Mouse (Mus musculus) mouse embryonic stem cell (cell line): ENCODE data around the gene Sqor.

Experiments
- in situ Hi-C, 2 experiments: fragments of 300-500 bp; cut with MboI; formaldehyde crosslinking; loops; 1 replicate in 1 of 2; 3 replicates in 1 of 2; pipeline ENCODE4 v1.14.3; 2019 to 2020; ENCODE audit warnings: low sequenced_read_pairs in 2 of 2, low pct_unique_long_range_greater_than_20kb in 1 of 2, mixed read lengths in 1 of 2; ENCODE audit not compliant: unreplicated experiment in 1 of 2

Gene Sqor

DNA sequence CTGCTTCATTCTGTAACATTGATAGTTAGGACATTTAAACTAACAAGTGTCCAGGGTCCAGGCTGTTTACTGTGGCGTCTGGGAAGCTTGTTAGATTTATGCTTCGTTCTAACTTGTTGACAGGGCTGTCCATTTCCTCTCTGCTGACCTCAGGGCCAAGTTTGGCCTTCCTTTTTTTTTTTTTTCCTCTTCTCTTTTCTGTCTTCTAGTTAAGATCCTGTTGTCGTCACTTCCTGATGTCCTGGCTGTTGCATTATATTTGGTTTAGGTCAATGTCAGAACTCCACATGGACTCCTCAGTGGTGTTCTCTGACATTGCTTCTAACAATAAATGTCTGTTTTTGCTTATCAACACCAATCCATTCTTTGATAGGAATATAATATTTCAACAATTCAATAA, 15.4 kb downstream of the Sqor start:
- in situ Hi-C loops = no loop called here

DNA sequence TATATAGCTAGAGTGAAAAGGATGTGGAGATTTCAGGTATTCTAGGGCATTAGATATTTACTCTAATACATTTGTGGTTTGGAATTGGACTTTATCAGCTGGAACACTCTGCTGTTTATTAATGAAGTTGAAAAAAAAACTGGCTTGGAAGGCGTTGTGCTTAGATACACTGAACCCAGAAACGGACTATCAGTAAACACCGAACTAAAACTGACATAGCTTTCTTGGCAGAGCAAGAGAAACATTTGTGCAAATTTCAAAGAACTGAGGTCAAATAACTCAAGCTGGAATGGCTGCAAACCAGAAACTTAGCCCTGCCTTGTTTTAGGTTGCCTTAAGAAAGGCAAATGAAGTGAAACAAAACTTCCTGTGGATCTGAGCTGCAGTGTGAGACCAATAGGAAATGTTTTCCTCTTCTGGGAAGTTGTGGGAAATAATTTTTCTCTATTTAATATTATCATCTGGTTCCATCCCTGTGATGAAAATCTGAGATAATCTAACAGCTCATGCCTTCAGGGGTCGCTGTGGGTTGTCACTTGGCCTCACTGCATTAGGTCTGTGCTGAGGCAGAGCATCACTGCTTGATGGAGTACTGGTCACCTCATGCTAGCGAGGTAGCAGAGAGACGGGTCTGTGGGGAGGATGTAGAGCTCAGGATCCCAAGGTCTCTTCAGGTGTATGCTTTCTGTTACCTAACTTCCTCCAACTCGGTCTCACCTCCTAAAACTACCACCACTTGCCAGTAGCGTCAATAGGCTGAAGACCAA, 16.7 kb downstream of the Sqor start:
- in situ Hi-C loops = no loop called here

DNA sequence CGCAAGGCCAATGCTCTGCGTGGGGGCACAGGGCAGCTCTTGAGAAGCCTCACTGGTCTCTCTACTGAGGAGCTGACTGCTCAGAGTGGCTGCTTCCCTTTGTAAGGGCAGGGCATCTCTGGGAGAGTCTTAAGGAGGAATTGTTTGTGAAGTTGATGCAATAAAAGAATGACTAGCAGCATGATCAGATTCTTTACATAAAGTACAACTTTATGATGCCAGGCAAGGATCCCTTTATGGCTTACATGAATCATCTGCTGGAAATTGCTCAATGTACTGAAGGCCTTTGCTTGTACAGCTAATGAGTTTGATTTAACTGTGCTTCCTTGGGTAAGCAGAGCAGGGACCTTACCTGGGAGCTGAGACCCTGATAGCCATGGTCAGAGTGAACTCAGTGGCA, 18.7 kb downstream of the Sqor start:
- in situ Hi-C loops = no loop called here

DNA sequence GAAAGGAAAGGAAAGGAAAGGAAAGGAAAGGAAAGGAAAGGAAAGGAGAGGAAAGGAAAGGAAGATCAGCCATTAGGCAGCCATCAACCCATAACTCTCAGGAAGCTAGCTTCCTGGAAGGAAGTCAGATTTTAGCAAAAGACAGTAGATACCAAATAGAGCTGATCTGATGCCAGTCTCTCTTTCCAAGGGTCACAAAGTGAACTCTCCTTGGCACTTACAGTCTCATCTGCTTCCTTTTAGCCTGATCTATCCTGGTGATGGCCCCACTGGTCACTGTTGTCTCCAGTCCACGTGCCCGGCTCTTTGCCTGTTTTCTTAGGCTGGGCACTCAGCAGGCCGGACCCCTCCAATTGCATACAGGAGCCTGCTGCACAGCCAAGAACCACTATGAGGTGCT, 19.7 kb downstream of the Sqor start:
- in situ Hi-C loops = no loop called here

DNA sequence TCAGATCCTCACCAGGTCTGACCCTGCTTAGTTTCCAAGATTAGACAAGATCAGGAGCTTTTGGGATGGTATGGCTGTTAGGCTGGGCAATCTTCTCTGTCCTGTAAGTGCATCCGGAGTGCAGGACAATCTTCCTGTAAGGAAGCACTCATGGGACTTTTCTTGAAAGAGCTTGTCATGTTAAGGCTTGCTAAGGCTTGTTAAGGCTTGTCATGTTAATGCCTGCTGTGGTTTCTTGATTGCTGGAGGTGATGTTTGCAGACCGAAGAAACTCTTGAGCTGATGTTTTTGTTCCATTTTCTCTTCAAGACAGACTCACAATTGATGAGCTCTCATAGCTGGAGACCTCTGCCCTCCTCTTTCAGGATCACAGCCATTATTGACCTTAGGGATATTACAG, 21.1 kb downstream of the Sqor start:
- in situ Hi-C loops = no loop called here

DNA sequence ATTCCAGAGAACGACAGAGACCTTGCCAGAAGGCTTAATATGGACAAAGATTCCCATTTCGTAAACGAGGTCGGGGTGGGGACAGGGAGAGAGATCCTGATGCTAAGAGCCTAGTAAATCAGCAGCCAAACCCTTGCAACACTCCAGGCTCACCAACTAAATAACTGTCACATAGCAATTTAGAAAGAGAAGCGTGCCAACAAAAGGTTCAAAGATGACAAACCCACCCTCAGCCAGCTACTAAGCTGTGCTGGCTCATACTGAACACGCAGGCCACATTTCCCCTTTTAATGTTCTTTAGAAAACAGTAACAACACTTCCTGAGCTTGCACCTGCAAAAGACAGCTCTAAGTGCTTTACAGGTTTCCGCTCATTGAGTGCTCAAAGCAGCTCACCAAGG, 24.3 kb downstream of the Sqor start:
- in situ Hi-C loops = no loop called here

DNA sequence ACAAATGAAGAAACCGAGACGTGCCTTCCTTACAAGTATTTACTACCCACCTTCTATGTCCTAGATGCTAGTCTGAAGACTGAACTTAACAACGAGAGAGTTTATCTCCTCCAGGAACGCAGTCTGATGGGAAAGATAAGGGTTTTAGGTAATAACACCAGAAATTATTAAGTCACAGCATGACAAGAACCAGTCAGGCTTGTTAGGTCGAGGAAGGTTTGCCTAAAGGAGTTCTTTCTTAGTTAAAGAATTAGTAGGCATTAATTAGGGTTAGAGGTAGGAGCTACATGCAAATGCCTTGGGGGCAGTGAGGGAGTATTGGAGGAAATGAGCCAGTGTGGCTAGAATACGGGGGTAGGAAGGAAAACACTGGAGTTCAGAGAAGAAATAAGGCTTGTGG, 24.7 kb downstream of the Sqor start:
- in situ Hi-C loops = no loop called here

DNA sequence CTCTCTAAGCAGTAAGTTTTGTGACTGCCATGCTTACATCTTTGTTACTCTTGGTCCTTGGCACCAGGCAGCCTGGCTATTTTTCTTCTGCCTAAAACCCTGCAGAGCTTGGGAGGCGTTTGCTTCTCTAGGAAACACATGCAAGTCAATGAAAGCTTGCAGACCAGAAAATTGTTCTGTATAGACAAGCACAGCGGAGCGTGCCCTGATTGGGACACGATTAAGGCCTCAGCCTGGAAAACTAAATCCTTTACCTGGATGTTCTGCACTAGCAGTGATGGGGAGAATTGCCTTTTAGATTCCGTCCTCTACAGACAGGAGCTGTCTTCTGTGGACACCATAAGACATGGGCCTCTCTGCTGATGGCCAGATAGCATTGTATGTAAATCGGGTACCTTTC, 39.4 kb downstream of the Sqor start:
- in situ Hi-C loops = no loop called here

DNA sequence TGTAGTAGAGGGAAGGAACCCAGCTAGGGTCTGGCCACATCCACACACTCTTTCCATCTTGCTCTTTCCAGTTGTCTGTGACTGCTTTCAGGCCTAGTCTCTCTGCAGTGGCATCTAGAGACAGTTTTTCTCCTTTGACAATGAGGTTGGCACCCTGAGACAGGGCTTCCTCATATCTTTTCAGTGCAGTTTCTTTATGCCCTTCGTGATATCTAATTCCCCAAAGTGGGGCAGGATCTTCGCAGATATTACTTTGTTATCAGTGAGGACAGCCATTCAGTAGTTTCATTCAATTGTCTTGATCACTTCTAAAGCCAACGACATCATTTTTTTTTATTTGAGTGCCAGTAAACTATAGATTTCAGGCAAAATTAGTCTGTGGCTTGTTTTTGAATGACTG, 41.0 kb downstream of the Sqor start:
- in situ Hi-C loops = no loop called here

DNA sequence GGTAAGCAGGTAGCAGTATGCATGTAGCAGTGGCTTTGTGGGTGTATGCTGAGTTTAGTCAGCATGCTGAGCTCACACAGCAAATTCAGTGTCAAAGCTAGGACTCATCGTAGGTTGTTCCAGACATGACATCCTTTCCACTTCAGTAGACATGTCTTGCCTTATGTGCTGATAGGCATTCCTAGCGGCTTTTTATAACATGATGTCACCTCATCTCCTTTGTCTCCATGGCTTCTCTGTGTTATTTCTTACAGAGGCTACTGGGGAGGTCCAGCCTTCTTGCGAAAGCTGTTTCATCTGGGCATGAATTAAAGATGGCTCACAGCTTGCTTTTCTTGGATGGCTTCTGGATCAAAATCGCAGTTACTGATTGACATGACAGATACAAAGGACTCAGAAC, 44.0 kb downstream of the Sqor start:
- in situ Hi-C loops = no loop called here

DNA sequence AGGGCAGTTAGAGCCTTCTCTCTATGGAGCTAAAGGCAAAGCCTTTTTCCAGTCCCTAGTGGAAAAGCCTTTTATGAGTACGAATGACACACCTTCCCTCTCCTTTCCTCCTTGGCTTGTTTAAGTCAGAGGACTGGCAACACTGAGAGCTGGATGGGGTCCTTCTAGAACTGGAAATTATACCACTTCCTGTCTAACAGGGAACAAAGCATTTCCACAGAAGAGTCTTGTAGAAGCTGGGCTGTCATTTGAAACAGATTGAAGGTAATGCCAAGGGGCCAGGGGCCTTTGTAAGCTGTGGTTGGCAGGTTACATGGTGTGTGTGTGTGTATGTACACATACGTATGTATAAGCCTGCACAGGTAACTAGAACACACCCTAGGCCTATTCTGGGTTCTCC, 51.9 kb downstream of the Sqor start:
- in situ Hi-C loops = no loop called here

DNA sequence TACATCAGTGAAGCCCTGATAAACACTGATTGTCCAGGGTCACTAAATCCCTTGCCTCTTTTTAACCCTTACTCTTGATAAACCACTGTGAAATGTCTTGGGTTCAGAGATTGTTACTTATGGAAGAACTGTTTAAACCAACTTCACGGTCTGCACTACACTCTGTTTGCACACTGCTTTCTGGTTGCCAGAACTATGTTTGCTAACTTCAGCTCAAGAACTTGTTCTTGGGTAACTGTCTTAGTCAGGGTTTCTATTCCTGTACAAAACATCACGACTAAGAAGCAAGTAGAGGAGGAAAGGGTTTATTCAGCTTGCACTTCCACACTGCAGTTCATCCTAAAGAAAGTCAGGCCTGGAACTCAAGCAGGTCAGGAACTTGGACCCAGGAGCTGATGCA, 56.2 kb downstream of the Sqor start:
- in situ Hi-C loops = no loop called here

DNA sequence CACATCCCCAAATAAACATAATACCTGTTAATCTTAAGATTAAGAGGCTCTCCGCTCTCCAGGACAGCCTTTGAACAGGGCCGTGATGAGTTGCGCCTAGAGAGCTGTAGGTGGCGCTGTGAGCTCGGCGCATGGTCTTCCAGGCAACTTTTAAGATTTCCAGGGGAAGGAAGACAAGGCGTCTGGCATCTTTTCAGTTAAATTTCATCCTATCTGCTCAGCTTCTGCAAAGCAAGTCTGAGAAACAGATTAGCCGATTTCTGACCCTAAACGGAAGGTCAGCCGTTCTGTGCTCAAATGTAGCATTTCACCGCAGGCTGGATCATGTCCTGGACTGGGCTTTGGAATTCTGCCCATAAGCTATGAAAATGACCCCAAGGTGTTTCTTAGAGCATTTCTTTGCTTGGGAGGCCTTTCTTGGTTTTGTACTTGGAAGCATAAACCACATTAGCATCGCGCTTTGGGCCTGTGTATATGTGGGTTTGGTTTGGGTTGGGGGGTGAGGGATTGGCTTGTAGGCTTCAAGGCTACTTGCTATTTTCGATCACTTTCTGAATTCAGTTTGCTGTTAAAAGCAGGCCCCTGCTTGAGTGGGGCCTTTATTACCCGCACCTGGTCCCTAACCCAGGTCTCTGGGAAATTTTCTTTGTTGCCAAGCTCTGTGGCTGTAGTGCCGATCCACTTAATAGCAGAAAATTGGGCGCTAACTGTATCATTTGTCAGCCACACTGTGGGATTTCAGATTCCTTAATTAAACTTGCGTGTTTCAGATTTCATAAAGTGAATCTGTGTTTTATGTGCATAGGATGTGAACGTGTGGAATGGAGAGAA, 60.6 kb downstream of the Sqor start:
- in situ Hi-C loops = no loop called here

DNA sequence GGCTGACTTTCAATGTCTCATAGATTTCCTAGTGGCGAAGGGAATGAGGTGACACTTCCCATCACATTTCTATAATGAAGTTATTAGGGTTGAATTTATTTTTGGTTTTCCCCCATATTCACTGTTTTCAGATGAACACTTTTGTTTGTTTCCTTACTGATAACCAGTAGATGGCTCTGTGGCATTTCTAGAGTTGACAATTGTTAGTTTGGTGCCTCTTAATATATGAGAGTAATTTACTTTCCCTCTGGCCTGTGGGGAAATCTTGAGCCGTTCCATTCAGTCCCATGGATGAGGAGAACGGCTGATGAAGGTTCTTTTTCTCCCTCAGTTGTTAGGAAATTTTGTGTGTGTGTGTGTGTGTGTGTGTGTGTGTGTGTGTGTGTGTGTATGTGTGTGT, 61.3 kb downstream of the Sqor start:
- in situ Hi-C loops = no loop called here

DNA sequence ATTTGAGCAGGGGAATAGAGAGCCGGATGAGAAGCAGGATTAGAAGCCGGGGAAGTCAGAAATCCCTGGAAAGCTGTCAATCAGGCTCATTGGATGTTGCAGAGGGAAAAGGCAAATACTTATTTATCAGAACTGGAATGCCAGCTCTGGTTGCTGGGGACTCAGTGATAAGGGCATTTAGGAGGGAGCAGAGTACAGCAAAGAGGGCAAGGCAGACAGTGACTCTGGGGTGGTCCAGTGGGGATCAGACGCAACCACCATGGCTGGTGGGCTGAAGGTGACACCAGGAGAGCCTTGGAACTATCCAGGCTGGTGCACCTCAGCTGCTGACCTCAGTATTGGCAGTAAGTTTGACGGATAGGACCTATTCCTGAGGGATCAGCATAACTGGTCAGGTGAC, 89.6 kb downstream of the Sqor start:
- in situ Hi-C loops = no loop called here

DNA sequence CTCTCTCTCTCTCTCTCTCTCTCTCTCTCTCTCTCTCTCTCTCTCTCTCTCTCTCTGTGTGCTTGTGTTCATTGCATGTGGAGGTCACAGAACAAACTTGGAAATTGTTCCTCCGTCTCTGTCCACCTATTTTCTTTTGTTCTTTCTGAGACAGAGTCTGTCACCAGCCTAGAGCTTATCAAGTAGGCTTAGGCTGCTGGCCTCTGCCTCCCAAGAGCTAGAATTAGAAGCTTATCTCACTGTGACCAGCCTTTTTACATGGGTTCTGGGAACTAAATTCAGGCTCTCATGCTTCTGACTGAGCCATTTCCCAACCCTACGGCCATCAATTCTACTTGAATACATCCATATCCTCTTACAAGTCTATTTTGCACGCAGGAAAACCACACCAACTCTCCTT, 90.3 kb downstream of the Sqor start:
- in situ Hi-C loops = no loop called here
